9 mouse cellular contexts compared by ENCODE assay signal in genomic region chr11:96311097-96311496, GRCm38 (mm10). TPM values are rescaled to one million over a fixed set of nuclear protein-coding genes. Genes with fewer than 3 reads are reported as not detected.
DNase-seq lines count a peak whose midpoint lies in the region; ATAC-seq and TF ChIP-seq lines count a peak whose summit lies in the region.
"Had no signal": no experiment of that assay in that cellular context is flagged by ENCODE, and none has a peak within 500 bp of the region (broad histone marks: within the 10 kb centered on the region; RNA-seq: fewer than 3 reads in every experiment).

No protein-coding gene starts in this region.

- 3% methylated on average over 6 of the region's 6 CpGs for WGBS in kidney, adult 2 months
- WGBS in kidney, embryonic 16.5 days: 3% methylated on average over 6 of the region's 6 CpGs
- 2% methylated on average over 6 of the region's 6 CpGs for WGBS in neural tube, embryonic 12.5 days

- no peaks in the 10 kb centered on the region for H3K36me3 ChIP-seq in kidney, adult 2 months (ENCODE audit: control insufficient read depth, insufficient read depth, low read length)
- 0 out of 2 replicates have a peak, but pooled peaks cover 4% of the 10 kb centered on the region for H3K36me3 ChIP-seq in kidney, embryonic 16.5 days (ENCODE audit: insufficient read depth, low read length)
- no peaks in the 10 kb centered on the region for H3K36me3 ChIP-seq in neural tube, embryonic 12.5 days
- H3K36me3 ChIP-seq: midbrain, embryonic 13.5 days had no signal

- intact Hi-C loops in left cerebral cortex, postnatal 14 days (cut with DNase I): loop anchor here (2.0 to 10.0 kb wide), 2 partner anchors 242 to 314 kb away; no protein-coding TSS in a partner anchor

- peak overlapping the region; percentile 38 for H3K4me3 ChIP-seq in kidney, adult 2 months (ENCODE audit: insufficient read depth, low read depth, low read length)
- peak overlapping the region; percentile 31 for H3K4me3 ChIP-seq in embryonic fibroblast, embryonic 13.5 days (ENCODE audit: insufficient read depth, low read length)
- H3K4me3 ChIP-seq in kidney, embryonic 16.5 days (ENCODE audit: low read length): peak overlapping the region; percentile 71
- peak overlapping the region; percentile 99 for H3K4me3 ChIP-seq in neural tube, embryonic 12.5 days
- H3K4me3 ChIP-seq: midbrain, embryonic 13.5 days had no signal

- peak overlapping the region; percentile 92 for H3K27ac ChIP-seq in kidney, adult 2 months (ENCODE audit: insufficient read depth, low read depth, low read length)
- H3K27ac ChIP-seq in embryonic fibroblast, embryonic 13.5 days (ENCODE audit: insufficient read depth, low read length): peak overlapping the region; percentile 68
- peak overlapping the region; percentile 99 for H3K27ac ChIP-seq in kidney, embryonic 16.5 days (ENCODE audit: low read length)
- H3K27ac ChIP-seq in neural tube, embryonic 12.5 days: peak overlapping the region; percentile 100
- H3K27ac ChIP-seq: midbrain, embryonic 13.5 days had no signal

- peak overlapping the region; percentile 90 for H3K9ac ChIP-seq in kidney, embryonic 16.5 days (replicated peaks; ENCODE audit: low read length)
- peak overlapping the region; percentile 100 for H3K9ac ChIP-seq in neural tube, embryonic 12.5 days
- H3K9ac ChIP-seq: midbrain, embryonic 13.5 days had no signal

- no peak for ATAC-seq in kidney, embryonic 16.5 days (ENCODE audit: low FRiP score, low TSS enrichment)
- no peak for ATAC-seq in neural tube, embryonic 12.5 days (ENCODE audit: low FRiP score, low read depth)

- H3K9me3 ChIP-seq in kidney, embryonic 16.5 days (ENCODE audit: low read length): no peaks in the 10 kb centered on the region
- no peaks in the 10 kb centered on the region for H3K9me3 ChIP-seq in neural tube, embryonic 12.5 days
- H3K9me3 ChIP-seq: midbrain, embryonic 13.5 days had no signal

- DNase-seq in kidney, adult 2 months: peak; percentile 73
- DNase-seq in kidney, adult 8-10 months: no peak
- DNase-seq in left cerebral cortex, postnatal 14 days (ENCODE audit: low spot score in 2 of 2): no peak
- no peak for DNase-seq in cerebellum, adult 11 months
- DNase-seq in layer of hippocampus, postnatal 36 days: no peak

- H3K4me2 ChIP-seq in kidney, embryonic 16.5 days (replicated peaks; ENCODE audit: low read depth, low read length): peak overlapping the region; percentile 90
- H3K4me2 ChIP-seq in neural tube, embryonic 12.5 days (replicated peaks): peak overlapping the region; percentile 100
- H3K4me2 ChIP-seq: midbrain, embryonic 13.5 days had no signal

- H3K27me3 ChIP-seq in kidney, adult 2 months (replicated peaks; ENCODE audit: control insufficient read depth, insufficient read depth, low read length): no peaks in the 10 kb centered on the region
- no peaks in the 10 kb centered on the region for H3K27me3 ChIP-seq in kidney, embryonic 16.5 days (ENCODE audit: insufficient read depth, low read length)
- H3K27me3 ChIP-seq in neural tube, embryonic 12.5 days (replicated peaks): no peaks in the 10 kb centered on the region

- no peak for TF ChIP-seq POLR2A in kidney, adult 2 months (IDR thresholded peaks at IDR 0.05; ENCODE audit: low read depth, low read length)
- TF ChIP-seq POLR2A in embryonic fibroblast, embryonic 13.5 days (IDR thresholded peaks at IDR 0.05; ENCODE audit: low read depth, low read length): no peak

- peaks cover 17% of the 10 kb centered on the region; the same call in 1 of the 2 replicates for H3K4me1 ChIP-seq in kidney, adult 2 months (ENCODE audit: control insufficient read depth, insufficient read depth, low read length)
- no peaks in the 10 kb centered on the region for H3K4me1 ChIP-seq in embryonic fibroblast, embryonic 13.5 days (ENCODE audit: control insufficient read depth, insufficient read depth, low read length)
- H3K4me1 ChIP-seq in kidney, embryonic 16.5 days (ENCODE audit: insufficient read depth, low read length): peaks cover 71% of the 10 kb centered on the region
- peaks cover 81% of the 10 kb centered on the region for H3K4me1 ChIP-seq in neural tube, embryonic 12.5 days
- H3K4me1 ChIP-seq: midbrain, embryonic 13.5 days had no signal

- TF ChIP-seq CTCF in kidney, adult 2 months (conservative IDR thresholded peaks at IDR 0.05; ENCODE audit: insufficient read depth, insufficient read length, low read depth, low read length): no peak
- no peak for TF ChIP-seq CTCF in embryonic fibroblast, embryonic 13.5 days (IDR thresholded peaks at IDR 0.05; ENCODE audit: borderline replicate concordance, insufficient read depth, low read length)

RNA-seq across cellular contexts. Expression of gene Hoxb4, which starts 7.0 kb away (rescaled TPM):
- polyA plus RNA-seq in kidney, adult 2 months (2012; rRNA removed): 12.6 and 14.6 TPM in 2 replicates
- 8.3 and 10.4 TPM in 2 replicates for polyA plus RNA-seq in embryonic fibroblast, embryonic 13.5 days (2011; ENCODE audit: insufficient read length, low read depth, missing spikeins)
- polyA plus RNA-seq in kidney, embryonic 16.5 days (2015; fragmentation: Nextera tagmentation; extraction: Ambion mirVana): 4.1 and 6.2 TPM in 2 replicates
- polyA plus RNA-seq in neural tube, embryonic 12.5 days (2016; fragmentation: Nextera tagmentation; extraction: Ambion mirVana): 10.2 and 15.1 TPM in 2 replicates
- total RNA-seq in left cerebral cortex, postnatal 14 days (2021): not detected
- not detected for total RNA-seq in layer of hippocampus, postnatal 36 days (2021)
- polyA plus RNA-seq: midbrain, embryonic 13.5 days had no signal

RNA-seq across cellular contexts. Expression of gene Hoxb5, which starts 8.0 kb away (rescaled TPM):
- polyA plus RNA-seq in kidney, adult 2 months (2012; rRNA removed): 7.7 and 8.4 TPM in 2 replicates
- 4.1 and 5.9 TPM in 2 replicates for polyA plus RNA-seq in embryonic fibroblast, embryonic 13.5 days (2011; ENCODE audit: insufficient read length, low read depth, missing spikeins)
- polyA plus RNA-seq in kidney, embryonic 16.5 days (2015; fragmentation: Nextera tagmentation; extraction: Ambion mirVana): 19.2 and 24.3 TPM in 2 replicates
- 79.2 and 94.7 TPM in 2 replicates for polyA plus RNA-seq in neural tube, embryonic 12.5 days (2016; fragmentation: Nextera tagmentation; extraction: Ambion mirVana)
- not detected for total RNA-seq in left cerebral cortex, postnatal 14 days (2021)
- not detected for total RNA-seq in layer of hippocampus, postnatal 36 days (2021)

RNA-seq across cellular contexts. Expression of gene Hoxb3, which starts 12.0 kb away (rescaled TPM):
- polyA plus RNA-seq in kidney, adult 2 months (2012; rRNA removed): 10.1 and 14.1 TPM in 2 replicates
- 19.1 and 21.9 TPM in 2 replicates for polyA plus RNA-seq in embryonic fibroblast, embryonic 13.5 days (2011; ENCODE audit: insufficient read length, low read depth, missing spikeins)
- 3.7 and 4.3 TPM in 2 replicates for polyA plus RNA-seq in kidney, embryonic 16.5 days (2015; fragmentation: Nextera tagmentation; extraction: Ambion mirVana)
- 21.2 and 26.5 TPM in 2 replicates for polyA plus RNA-seq in neural tube, embryonic 12.5 days (2016; fragmentation: Nextera tagmentation; extraction: Ambion mirVana)
- total RNA-seq in left cerebral cortex, postnatal 14 days (2021): not detected
- total RNA-seq in layer of hippocampus, postnatal 36 days (2021): not detected

RNA-seq across cellular contexts. Expression of gene Hoxb6, which starts 18.8 kb away (rescaled TPM):
- 62.7 and 67.9 TPM in 2 replicates for polyA plus RNA-seq in kidney, adult 2 months (2012; rRNA removed)
- 9.6 and 14.1 TPM in 2 replicates for polyA plus RNA-seq in embryonic fibroblast, embryonic 13.5 days (2011; ENCODE audit: insufficient read length, low read depth, missing spikeins)
- polyA plus RNA-seq in kidney, embryonic 16.5 days (2015; fragmentation: Nextera tagmentation; extraction: Ambion mirVana): 50.3 and 55.7 TPM in 2 replicates
- polyA plus RNA-seq in neural tube, embryonic 12.5 days (2016; fragmentation: Nextera tagmentation; extraction: Ambion mirVana): 145 and 151 TPM in 2 replicates
- total RNA-seq in left cerebral cortex, postnatal 14 days (2021): not detected
- total RNA-seq in layer of hippocampus, postnatal 36 days (2021): not detected
- polyA plus RNA-seq: midbrain, embryonic 13.5 days had no signal

RNA-seq across cellular contexts. Expression of gene Hoxb7, which starts 24.7 kb away (rescaled TPM):
- polyA plus RNA-seq in kidney, adult 2 months (2012; rRNA removed): 15.5 and 16.5 TPM in 2 replicates
- 13.1 and 22.5 TPM in 2 replicates for polyA plus RNA-seq in embryonic fibroblast, embryonic 13.5 days (2011; ENCODE audit: insufficient read length, low read depth, missing spikeins)
- polyA plus RNA-seq in kidney, embryonic 16.5 days (2015; fragmentation: Nextera tagmentation; extraction: Ambion mirVana): 60.9 and 68.3 TPM in 2 replicates
- 97.1 and 101 TPM in 2 replicates for polyA plus RNA-seq in neural tube, embryonic 12.5 days (2016; fragmentation: Nextera tagmentation; extraction: Ambion mirVana)
- not detected for total RNA-seq in left cerebral cortex, postnatal 14 days (2021)
- not detected for total RNA-seq in layer of hippocampus, postnatal 36 days (2021)
- polyA plus RNA-seq: midbrain, embryonic 13.5 days had no signal

Comparison
In these comparisons a context has a peak if more than half of its experiments do, and no peak if none do; other contexts are left out.
1. H3K4me3 ChIP-seq: peak in every context shown above with its lines; median percentile 99 in neural tube, embryonic 12.5 days; 71 in kidney, embryonic 16.5 days; 38 in kidney, adult 2 months; 31 in embryonic fibroblast, embryonic 13.5 days.